Mouse (Mus musculus) cerebellum, adult 9-11 months (tissue): ENCODE measurements around the gene Olfr813.
"Not testable (repeated sequence)": the region's sequence is repeated elsewhere in the genome, so short reads cannot be mapped to it uniquely, and the experiment has no call there.

ENCODE experiments used
- DNase-seq: peaks from one replicate; pipeline ENCODE4 v3.0.0; 2022

The Olfr813 gene

DNA sequence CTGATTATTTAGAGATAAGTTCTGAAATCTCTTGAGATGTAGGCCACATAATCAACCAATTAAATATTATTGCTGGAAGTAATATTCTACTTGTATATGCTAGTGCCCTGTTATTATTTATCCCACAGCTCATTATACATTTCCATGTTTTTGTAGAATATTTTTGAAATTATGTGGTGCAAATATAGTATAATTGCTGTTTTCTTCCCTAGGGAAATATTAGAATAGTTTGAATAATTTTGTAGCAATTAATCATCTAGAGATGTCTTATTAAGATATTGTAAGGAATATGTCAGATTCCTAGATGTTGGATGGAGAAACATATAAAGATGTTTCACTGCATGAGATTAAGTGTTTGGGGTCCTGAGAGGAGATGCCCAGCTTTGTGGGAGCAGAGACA, at the start of gene Olfr813:
TSS of gene Olfr813 (plus strand) at position 301 of the 400 bp plus-strand sequence.
- no peak for DNase-seq

DNA sequence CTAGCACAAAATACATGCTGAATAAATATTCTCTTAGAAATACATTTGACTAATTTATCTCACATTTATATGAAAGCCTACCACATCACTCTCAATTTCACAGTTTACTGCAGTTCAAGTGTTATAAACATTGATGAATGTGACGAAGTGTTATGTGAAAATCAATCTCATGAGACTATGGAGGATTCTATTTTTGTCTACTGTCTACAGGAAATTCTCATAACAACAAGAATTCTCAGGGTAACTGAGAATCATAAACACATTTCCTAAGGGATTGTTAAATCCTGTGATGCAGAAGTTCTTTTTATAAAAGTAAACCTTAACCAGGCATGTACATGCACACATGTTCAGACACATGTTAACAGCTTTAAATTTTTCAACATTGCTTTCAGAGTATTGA, 9.2 kb upstream of the Olfr813 start, which contains the start of gene Olfr812:
TSS of gene Olfr812 (minus strand) at position 101 of the 400 bp plus-strand sequence.
- no peak for DNase-seq

DNA sequence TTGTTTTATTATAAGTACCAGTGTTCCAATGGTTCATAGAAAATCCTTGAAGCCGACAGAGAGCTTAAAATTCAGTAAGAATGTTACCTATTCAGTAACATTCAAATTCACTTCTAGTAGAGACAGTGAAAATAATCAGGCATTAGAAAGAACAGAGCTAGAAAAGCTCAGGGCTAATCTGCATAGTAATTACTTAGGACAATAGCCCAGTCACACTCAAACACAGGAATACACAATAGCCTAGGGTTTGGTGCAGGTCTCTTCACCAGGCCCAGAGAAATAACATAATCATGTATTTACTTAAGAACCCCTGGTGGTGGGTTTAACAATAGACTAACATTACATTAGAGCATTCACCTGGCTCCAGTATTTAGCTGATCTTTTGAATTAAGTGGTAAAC, 7.8 kb upstream of the Olfr813 start:
- DNase-seq: no peak

GRCm38 (mm10) chr10:129879751-129880150, 24.6 kb downstream of the Olfr813 start, which contains the start of gene Olfr814:
Gene Olfr814 (minus strand): TSS chr10:129879851.
- DNase-seq: not testable (repeated sequence)

- DNase-seq: not testable (repeated sequence)
Measured at GRCm38 (mm10) chr10:129885496-129885895, 30.3 kb downstream of the Olfr813 start.

DNA sequence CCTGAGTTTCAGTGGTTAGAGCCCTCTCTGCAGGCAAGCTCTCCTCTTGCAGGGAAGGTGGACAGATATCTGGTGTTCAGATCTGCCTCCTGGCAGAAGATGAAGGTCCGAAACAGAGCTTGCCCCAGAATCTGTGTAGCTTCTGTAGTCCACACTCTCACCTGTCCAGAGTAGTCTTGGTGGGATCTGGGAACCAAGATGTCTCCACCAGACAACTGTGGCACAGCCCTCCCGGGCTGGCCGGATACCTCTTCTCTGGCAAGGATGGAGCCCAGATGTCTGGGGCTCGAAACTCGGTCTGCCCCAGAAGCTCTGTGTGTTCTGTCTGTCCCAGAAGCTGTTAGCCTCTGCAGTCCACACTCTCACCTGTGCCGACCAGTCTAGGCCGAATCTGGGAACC, 30.8 kb downstream of the Olfr813 start:
- DNase-seq: no peak

GRCm38 (mm10) chr10:129905767-129906166, 50.6 kb downstream of the Olfr813 start, which contains the start of gene Olfr815:
Gene Olfr815 (minus strand): TSS chr10:129905867.
- DNase-seq: not testable (repeated sequence)
